Mouse (Mus musculus) thymus, postnatal 10 days (tissue): Measurements from ENCODE around the gene Ppp2r5e.
"Not testable (repeated sequence)": the region's sequence is repeated elsewhere in the genome, so short reads cannot be mapped to it uniquely, and the experiment has no call there.

Experiments
- DNase-seq, 2 experiments: peaks; one replicate each; pipeline ENCODE4 v3.0.0; 2021; ENCODE audit warnings: low spot score in 2 of 2

Ppp2r5e gene

GRCm38 (mm10) chr12:75537019-75537672, 58.9 kb downstream of the Ppp2r5e start:
- DNase-seq = no peak

GRCm38 (mm10) chr12:75536566-75536965, 59.5 kb downstream of the Ppp2r5e start:
- no peak for DNase-seq

GRCm38 (mm10) chr12:75533145-75533544, 62.9 kb downstream of the Ppp2r5e start:
- DNase-seq = no peak

DNA sequence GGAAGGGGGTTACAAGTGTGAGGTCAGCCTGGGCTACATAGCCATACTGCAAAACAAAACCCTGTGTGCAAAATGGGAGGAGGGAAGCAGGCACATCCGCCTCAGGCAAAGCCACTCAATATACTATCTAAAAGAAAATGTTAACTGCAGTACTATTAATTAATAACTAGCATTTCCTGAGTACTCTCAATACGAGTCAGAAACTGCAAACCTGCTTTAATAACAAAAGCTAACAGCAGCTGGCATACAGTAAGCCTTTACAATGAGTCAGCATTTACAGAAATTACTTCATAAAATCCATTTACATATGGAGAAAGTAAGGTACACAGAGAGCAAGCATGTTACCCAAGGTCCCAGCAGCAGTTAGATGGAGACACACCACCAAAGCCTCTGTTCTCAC, 64.2 kb downstream of the Ppp2r5e start:
- DNase-seq = no peak

DNA sequence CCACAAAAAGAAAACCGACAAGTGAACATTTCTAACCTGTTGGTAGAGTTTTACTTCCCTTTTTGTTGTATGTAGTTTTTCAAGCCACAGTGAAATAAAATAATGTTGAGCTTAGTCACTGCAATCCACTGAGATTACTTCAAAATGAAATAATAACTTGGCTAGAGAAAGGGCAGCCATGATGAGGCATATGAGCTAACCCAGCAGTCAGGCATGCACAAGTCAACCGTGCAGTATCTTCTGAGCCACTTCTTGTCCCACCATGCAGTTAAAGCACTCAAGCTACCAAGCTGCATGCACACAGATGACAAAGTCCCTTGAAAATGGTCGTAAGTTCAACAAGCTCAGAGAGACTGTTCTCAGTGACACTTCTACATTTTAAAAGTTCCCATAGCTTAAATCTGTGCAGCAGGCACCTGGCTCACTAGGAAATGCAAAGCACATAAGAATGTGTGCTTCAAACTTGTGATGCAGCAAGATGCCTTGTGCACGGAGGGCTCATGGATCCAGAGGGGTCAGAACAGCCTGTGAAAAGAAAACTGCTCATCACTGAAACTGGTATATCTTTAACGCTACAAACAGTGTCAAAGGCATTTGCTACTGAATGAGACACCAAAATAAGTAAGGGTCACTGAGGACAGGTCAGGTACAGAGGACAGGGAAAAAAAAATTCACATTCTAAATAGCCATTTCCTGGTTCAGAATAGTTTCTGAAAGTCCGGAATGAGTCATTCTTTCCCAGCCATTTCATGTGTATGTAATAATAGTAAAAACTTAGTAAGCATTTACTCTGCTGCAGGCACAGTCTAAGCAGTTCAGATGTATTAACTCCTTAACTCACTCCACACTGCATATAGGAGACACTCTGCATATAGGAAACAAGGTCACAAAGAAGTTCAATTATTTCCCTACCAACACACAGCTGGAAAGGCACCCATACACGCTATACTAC, 66.9 kb downstream of the Ppp2r5e start:
- no peak for DNase-seq

DNA sequence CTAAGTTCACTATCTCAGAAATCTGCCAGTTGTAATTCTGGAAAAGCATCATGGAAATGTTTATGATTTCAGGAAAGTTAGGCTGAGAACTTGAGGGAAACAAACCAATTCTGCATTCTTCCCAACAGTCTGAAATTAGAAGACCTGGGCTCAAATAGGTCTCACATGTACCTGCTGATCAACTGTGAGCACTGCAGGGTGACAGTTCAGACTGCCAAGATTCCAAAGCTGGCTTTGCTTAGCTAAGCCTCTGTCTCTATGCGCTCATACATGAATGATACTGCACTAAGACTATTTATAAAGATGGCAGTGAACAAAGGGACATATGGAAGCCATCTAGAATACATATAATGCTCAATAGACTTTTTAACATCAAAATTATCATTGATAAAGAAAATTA, 67.7 kb downstream of the Ppp2r5e start:
- no peak for DNase-seq

DNA sequence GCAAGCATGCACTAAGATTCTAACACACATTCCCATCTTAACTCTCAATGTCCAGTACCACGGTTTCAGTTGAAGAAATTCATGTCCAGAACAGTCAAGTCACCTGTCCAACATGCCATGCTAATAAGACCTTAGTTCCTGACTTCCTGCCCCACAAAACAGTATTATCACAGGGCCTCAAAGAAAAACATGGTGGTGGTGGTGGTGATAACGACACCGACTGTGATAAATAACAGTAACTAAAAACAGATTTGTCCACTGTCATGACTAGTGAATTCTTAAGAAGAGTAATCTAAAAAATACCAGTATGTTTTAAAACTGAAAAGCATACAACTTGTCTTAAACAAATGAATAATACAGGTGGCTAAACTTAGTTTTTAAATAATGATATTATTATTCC, 71.8 kb downstream of the Ppp2r5e start:
- no peak for DNase-seq

- DNase-seq = no peak
Observed at GRCm38 (mm10) chr12:75522931-75523330, 73.1 kb downstream of the Ppp2r5e start.

GRCm38 (mm10) chr12:75522360-75522759, 73.7 kb downstream of the Ppp2r5e start:
- DNase-seq = no peak

DNA sequence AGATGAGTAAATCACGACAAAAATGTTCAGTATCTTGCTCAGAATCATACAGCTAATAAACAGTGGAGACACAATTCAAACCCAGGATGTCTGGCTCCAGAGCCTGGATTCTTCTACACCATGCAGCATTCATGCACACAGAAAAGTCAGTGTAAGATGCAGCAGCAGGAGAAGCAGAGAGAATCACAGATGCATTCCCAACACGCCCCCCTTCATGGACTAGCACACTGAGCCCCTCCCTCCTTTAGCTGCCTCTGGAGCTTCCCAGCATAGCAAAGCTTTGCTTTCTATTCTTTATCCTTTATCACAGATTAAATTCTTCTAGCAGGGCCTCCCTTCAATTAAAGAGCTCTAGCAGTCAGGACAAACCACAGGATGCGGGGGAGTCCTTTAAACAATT, 75.7 kb downstream of the Ppp2r5e start:
- no peak for DNase-seq

DNA sequence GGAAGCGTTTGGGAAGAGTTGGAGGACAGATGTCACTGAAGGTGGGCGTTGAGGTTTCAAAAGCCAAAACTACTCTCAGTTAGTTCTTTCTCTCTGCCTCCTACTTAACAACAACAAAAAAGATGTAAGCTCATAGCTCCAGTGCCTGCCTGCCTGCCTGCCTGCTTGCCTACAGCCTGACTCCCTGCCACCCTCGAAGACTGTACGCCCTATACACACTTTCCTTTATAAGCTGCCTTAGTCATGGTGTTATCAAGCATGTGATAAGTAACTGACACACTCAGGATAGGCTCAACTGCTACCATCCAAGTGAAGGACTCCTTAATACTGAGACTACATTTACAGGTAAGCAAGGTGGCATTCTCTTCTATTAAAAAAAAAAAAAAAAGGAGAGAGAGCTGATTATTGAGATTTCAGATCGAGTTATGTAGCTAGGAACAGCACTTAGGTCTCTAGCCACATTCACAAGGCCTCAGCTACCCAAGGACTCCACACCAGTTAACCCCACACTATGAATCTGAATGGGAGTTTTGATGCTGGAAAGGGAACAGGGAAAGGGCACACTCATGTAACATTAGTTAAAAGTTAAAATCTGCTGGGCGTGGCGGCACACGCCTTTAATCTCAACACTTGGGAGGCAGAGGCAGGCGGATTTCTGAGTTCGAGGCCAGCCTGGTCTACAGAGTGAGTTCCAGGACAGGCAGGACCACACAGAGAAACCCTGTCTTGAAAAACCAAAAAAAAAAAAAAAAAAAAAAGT, 76.7 kb downstream of the Ppp2r5e start:
- DNase-seq = no peak

GRCm38 (mm10) chr12:75515301-75515906, 80.6 kb downstream of the Ppp2r5e start:
- no peak for DNase-seq

DNA sequence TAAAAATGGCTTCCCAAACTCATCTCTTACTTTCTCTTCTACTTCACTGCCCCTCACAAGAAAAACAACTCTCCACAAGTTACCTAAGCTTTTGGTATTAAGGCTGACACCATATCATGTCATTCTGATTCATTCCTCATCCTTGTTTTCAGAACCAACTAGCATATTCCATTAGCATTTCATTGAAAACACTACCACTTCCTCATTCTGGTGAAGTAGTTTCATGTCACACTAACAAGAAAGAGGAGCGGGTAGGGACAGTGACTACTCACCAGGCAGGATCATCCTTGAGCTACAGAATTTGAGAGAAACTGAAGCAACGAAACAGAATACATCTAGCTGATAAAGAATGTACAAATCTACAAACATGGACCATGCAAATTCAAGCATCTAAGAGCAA, 84.5 kb downstream of the Ppp2r5e start:
- no peak for DNase-seq

DNA sequence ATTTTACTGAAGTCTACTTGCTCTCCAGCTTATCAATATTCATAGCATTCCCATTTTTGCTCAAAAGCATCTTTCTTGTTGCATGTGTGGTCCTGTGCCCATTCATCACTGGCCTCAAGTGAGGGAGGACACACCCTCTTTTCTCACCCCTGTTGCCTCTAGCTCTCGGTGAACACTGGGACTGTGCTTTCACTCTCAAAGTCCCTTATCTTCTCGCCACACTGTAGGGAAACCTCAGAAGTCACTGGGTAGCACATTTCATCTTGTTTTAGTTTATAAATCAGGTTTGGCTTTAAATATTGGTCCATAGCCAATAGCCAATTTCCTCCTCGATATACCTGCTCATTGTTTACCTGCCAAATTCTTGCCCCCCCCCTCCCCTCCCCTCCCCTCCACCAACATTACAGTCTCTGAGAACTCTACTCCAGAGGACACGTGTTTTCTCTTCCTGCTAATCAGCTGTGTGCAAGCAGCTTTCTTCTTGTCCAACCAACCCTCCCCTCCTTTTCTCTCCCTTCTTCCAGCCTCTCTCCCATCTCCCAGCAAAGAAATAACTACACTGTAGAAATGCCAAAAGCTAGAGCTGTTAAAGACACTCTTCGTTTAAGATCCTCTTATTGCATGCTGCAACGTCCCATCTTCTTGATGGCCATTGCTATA, 90.9 kb downstream of the Ppp2r5e start:
- DNase-seq = no peak

DNA sequence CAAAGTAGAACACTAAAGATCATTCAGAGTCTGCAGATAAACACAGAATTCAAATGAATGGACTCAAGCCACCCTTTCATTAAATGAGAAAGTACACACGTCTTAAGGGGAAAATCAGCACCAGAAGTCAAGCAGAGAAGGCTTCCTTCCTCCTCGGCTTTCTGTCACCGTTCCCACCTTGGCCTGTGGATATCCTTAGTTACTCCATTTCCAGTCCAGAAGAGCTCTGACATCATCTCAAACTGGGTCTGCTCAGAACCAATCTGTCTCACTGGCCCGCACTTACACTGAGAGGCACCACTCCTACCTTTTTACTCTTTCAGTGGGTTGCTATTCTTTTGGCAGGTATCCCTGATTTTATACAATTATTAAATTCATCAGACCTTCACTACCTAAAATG, 93.4 kb downstream of the Ppp2r5e start:
- DNase-seq = no peak

GRCm38 (mm10) chr12:75497698-75498097, 98.3 kb downstream of the Ppp2r5e start:
- no peak for DNase-seq

GRCm38 (mm10) chr12:75495636-75496035, 100.4 kb downstream of the Ppp2r5e start:
- DNase-seq = no peak

GRCm38 (mm10) chr12:75494643-75495042, 101.4 kb downstream of the Ppp2r5e start:
- no peak for DNase-seq

GRCm38 (mm10) chr12:75492549-75493327, 103.3 kb downstream of the Ppp2r5e start:
- no peak for DNase-seq

DNA sequence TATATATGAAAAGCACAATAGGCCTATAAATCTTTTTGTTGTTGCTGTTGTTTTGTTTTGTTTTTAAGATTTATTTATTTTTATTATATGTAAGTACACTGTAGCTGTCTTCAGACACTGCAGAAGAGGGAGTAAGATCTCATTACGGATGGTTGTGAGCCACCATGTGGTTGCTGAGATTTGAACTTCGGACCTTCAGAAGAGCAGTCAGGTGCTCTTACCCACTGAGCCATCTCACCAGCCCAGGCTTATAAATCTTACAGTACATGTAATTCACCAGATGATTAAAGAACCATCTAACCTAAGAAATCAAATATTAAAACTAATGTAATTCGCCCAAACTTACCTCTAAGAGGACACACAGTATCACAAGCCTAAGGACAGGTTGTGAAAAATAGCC, 103.9 kb downstream of the Ppp2r5e start:
- DNase-seq = not testable (repeated sequence)

DNA sequence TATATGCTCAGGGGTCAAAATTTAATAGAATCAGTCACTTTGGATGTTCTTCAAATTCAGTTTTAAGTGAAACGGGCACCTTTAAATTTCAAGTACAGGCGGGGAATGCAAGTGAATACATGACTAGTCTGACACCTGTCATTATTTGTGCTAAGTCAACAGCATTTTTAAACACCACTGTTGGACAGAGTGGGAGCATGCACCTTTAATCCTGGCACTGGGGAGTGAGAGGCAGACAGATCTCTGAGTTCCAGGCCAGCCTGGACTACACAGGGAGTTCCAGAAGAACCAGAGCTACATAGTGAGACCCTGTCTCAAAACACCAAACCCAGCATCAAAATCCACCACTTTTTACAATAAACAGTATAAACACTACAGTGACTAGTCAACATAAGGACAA, 108.5 kb downstream of the Ppp2r5e start:
- no peak for DNase-seq
